Mouse (Mus musculus): Measurements from ENCODE around the gene Hivep1. TPM values are rescaled to one million over a fixed set of nuclear protein-coding genes. Genes with fewer than 3 reads are reported as not detected.

The Hivep1 gene
- total RNA-seq, 2 experiments from 2014 or later, result 12.1 to 16.2 TPM

GRCm38 (mm10) chr13:42104371-42104770 is 52.5 kb downstream of the Hivep1 start:
- intact Hi-C loops (cut with DNase I; ENCODE audit: low total_unique reads), result no loop called here
- DNase-seq, result no peak

- DNase-seq, result no peak
- intact Hi-C loops (cut with DNase I; ENCODE audit: low total_unique reads), result no loop called here
Observed at GRCm38 (mm10) chr13:42108483-42109215, 56.8 kb downstream of the Hivep1 start.

- DNase-seq, result no peak
- intact Hi-C loops (cut with DNase I; ENCODE audit: low total_unique reads), result no loop called here
Observed at GRCm38 (mm10) chr13:42110416-42110815, 58.6 kb downstream of the Hivep1 start.

- no peak for DNase-seq
- intact Hi-C loops (cut with DNase I; ENCODE audit: low total_unique reads), result no loop called here
Observed at GRCm38 (mm10) chr13:42112071-42112470, 60.2 kb downstream of the Hivep1 start.

- no peak for DNase-seq
- intact Hi-C loops (cut with DNase I; ENCODE audit: low total_unique reads), result no loop called here
Observed at GRCm38 (mm10) chr13:42112748-42113147, 60.9 kb downstream of the Hivep1 start.

GRCm38 (mm10) chr13:42113601-42114000 is 61.8 kb downstream of the Hivep1 start:
- intact Hi-C loops (cut with DNase I; ENCODE audit: low total_unique reads), result no loop called here
- DNase-seq, result no peak

GRCm38 (mm10) chr13:42116301-42116700 is 64.5 kb downstream of the Hivep1 start:
- intact Hi-C loops (cut with DNase I; ENCODE audit: low total_unique reads), result no loop called here
- DNase-seq, result no peak

GRCm38 (mm10) chr13:42119062-42119461 is 67.2 kb downstream of the Hivep1 start:
- intact Hi-C loops (cut with DNase I; ENCODE audit: low total_unique reads), result no loop called here
- DNase-seq, result no peak

GRCm38 (mm10) chr13:42121106-42121776 is 69.4 kb downstream of the Hivep1 start:
- intact Hi-C loops (cut with DNase I; ENCODE audit: low total_unique reads), result no loop called here
- no peak for DNase-seq

- DNase-seq, result no peak
- intact Hi-C loops (cut with DNase I; ENCODE audit: low total_unique reads), result no loop called here
Observed at GRCm38 (mm10) chr13:42121777-42122682, 70.2 kb downstream of the Hivep1 start.

GRCm38 (mm10) chr13:42144627-42145026 is 92.8 kb downstream of the Hivep1 start:
- intact Hi-C loops (cut with DNase I; ENCODE audit: low total_unique reads), result no loop called here
- DNase-seq, result no peak

GRCm38 (mm10) chr13:42149328-42150071 is 97.7 kb downstream of the Hivep1 start:
- intact Hi-C loops (cut with DNase I; ENCODE audit: low total_unique reads), result no loop called here
- DNase-seq, result no peak

GRCm38 (mm10) chr13:42150072-42150450 is 98.2 kb downstream of the Hivep1 start:
- intact Hi-C loops (cut with DNase I; ENCODE audit: low total_unique reads), result no loop called here
- DNase-seq, result no peak

GRCm38 (mm10) chr13:42150462-42151127 is 98.8 kb downstream of the Hivep1 start:
- no peak for DNase-seq
- intact Hi-C loops (cut with DNase I; ENCODE audit: low total_unique reads), result no loop called here

- no peak for DNase-seq
- intact Hi-C loops (cut with DNase I; ENCODE audit: low total_unique reads), result no loop called here
Observed at GRCm38 (mm10) chr13:42158259-42158658, 106.4 kb downstream of the Hivep1 start.

- intact Hi-C loops (cut with DNase I; ENCODE audit: low total_unique reads), result no loop called here
- DNase-seq, result no peak
Observed at GRCm38 (mm10) chr13:42159416-42160185, 107.8 kb downstream of the Hivep1 start.

- intact Hi-C loops (cut with DNase I; ENCODE audit: low total_unique reads), result no loop called here
- DNase-seq, result no peak
Observed at GRCm38 (mm10) chr13:42170802-42171201, 119.0 kb downstream of the Hivep1 start.

- intact Hi-C loops (cut with DNase I; ENCODE audit: low total_unique reads), result no loop called here
- no peak for DNase-seq
Observed at GRCm38 (mm10) chr13:42174827-42175420, 123.1 kb downstream of the Hivep1 start.
